Mouse (Mus musculus): ENCODE measurements around the gene Spag7.

- TF ChIP-seq CTCF (IDR thresholded peaks at IDR 0.05; ENCODE audit: extremely low read depth, insufficient read depth, insufficient read length, insufficient replicate concordance) (no peak), POLR2A (IDR thresholded peaks at IDR 0.05; ENCODE audit: low read depth, low read length) (no peak)
Observed at GRCm38 (mm10) chr11:70660571-70660970, 8.6 kb downstream of the Spag7 start.
